Comparison of ENCODE assay signal across 43 mouse cellular contexts in genomic region chr4:43851265-43851664, GRCm38 (mm10). TPM values are rescaled to one million over a fixed set of nuclear protein-coding genes. Genes with fewer than 3 reads are reported as not detected.
"Had no signal": no experiment of that assay in that cellular context is flagged by ENCODE, and none has a peak within 500 bp of the region (broad histone marks: within the 10 kb centered on the region; RNA-seq: fewer than 3 reads in every experiment).

TSS of gene Olfr155 (plus strand) at chr4:43851565.

- H3K4me3 ChIP-seq: heart, embryonic 12.5 days; heart, embryonic 13.5 days; heart, embryonic 15.5 days; hindbrain, embryonic 10.5 days; hindbrain, embryonic 12.5 days; hindbrain, embryonic 13.5 days; hindbrain, embryonic 15.5 days; intestine, embryonic 15.5 days; kidney, embryonic 15.5 days; layer of hippocampus, adult 2 months; left cerebral cortex, adult 2 months had no signal

- H3K9me3 ChIP-seq: heart, embryonic 12.5 days; heart, embryonic 13.5 days; heart, embryonic 15.5 days; hindbrain, embryonic 10.5 days; hindbrain, embryonic 12.5 days; hindbrain, embryonic 13.5 days; hindbrain, embryonic 15.5 days; intestine, embryonic 15.5 days; kidney, embryonic 15.5 days had no signal

- H3K4me1 ChIP-seq: heart, embryonic 15.5 days; hindbrain, embryonic 10.5 days; hindbrain, embryonic 12.5 days; hindbrain, embryonic 13.5 days; hindbrain, embryonic 15.5 days; intestine, embryonic 15.5 days; kidney, embryonic 15.5 days had no signal

- H3K36me3 ChIP-seq: heart, embryonic 12.5 days; heart, embryonic 13.5 days; heart, embryonic 15.5 days; hindbrain, embryonic 10.5 days; hindbrain, embryonic 12.5 days; hindbrain, embryonic 13.5 days; hindbrain, embryonic 15.5 days; intestine, embryonic 15.5 days; kidney, embryonic 15.5 days had no signal

- H3K4me2 ChIP-seq: heart, embryonic 11.5 days; heart, embryonic 12.5 days; heart, embryonic 13.5 days; heart, embryonic 15.5 days; hindbrain, embryonic 12.5 days; hindbrain, embryonic 13.5 days; hindbrain, embryonic 14.5 days; hindbrain, embryonic 15.5 days; intestine, embryonic 15.5 days; kidney, embryonic 15.5 days had no signal

- H3K9ac ChIP-seq: heart, embryonic 12.5 days; heart, embryonic 13.5 days; heart, embryonic 15.5 days; hindbrain, embryonic 12.5 days; hindbrain, embryonic 13.5 days; hindbrain, embryonic 14.5 days; hindbrain, embryonic 15.5 days; intestine, embryonic 15.5 days; kidney, embryonic 15.5 days had no signal

- DNase-seq: heart, postnatal 10 days; heart, postnatal 14 days; heart, postnatal 36 days; heart, postnatal 4 days; kidney, adult 11 months; kidney, adult 18-20 months; kidney, adult 2 months; kidney, adult 8-10 months; kidney, adult 9 months; kidney, postnatal 10 days; kidney, postnatal 14 days; kidney, postnatal 25 days; kidney, postnatal 36 days; kidney, postnatal 4 days; layer of hippocampus, adult 9-11 months; layer of hippocampus, postnatal 36 days had no signal

- H3K27me3 ChIP-seq: heart, embryonic 12.5 days; heart, embryonic 15.5 days; hindbrain, embryonic 12.5 days; hindbrain, embryonic 13.5 days; hindbrain, embryonic 15.5 days; intestine, embryonic 15.5 days; kidney, embryonic 15.5 days had no signal

- ATAC-seq: hindbrain, embryonic 16.5 days; hindbrain, postnatal 0 days; inflammation-experienced regulatory T-cells, adult 6 months; intestine, embryonic 15.5 days; intestine, embryonic 16.5 days; intestine, postnatal 0 days had no signal

- H3K27ac ChIP-seq: heart, embryonic 13.5 days; heart, embryonic 15.5 days; hindbrain, embryonic 10.5 days; hindbrain, embryonic 12.5 days; hindbrain, embryonic 13.5 days; hindbrain, embryonic 14.5 days; hindbrain, embryonic 15.5 days; hindbrain, postnatal 0 days; intestine, embryonic 15.5 days; kidney, embryonic 15.5 days; kidney, postnatal 0 days; layer of hippocampus, adult 2 months; left cerebral cortex, adult 2 months had no signal

RNA-seq across cellular contexts. Expression of gene Olfr155, which starts in this region (rescaled TPM):
- polyA plus RNA-seq: heart, embryonic 11.5 days; heart, embryonic 12.5 days; heart, embryonic 13.5 days; heart, embryonic 14.5 days; heart, embryonic 15.5 days; heart, embryonic 16.5 days; heart, postnatal 0 days; hindbrain, embryonic 10.5 days; hindbrain, embryonic 11.5 days; hindbrain, embryonic 12.5 days; hindbrain, embryonic 13.5 days; hindbrain, embryonic 14.5 days; hindbrain, embryonic 15.5 days; hindbrain, embryonic 16.5 days; hindbrain, postnatal 0 days; inflammation-experienced regulatory T-cells, adult 6 months; intestine, embryonic 14.5 days; intestine, embryonic 15.5 days; intestine, embryonic 16.5 days; intestine, postnatal 0 days; kidney, adult 2 months; kidney, embryonic 14.5 days; kidney, embryonic 15.5 days; kidney, embryonic 16.5 days; kidney, postnatal 0 days; large intestine, adult 2 months had no signal
